Mouse (Mus musculus) heart, embryonic 14.5 days (tissue): ENCODE measurements at regions not wholly inside any gene's neighbourhood (a gene's known extent, or its start where the extent isn't known, plus 50 kb on each side); places are given as distances from the start of the nearest gene placed in this dataset.

Experiments
- ATAC-seq: fragments of 200-750 bp; cut with Nextera tagmentation; 2 replicates; pipeline ENCODE4 v1.8.0; 2017; ENCODE audit warnings: low read depth, moderate TSS enrichment; ENCODE audit not compliant: insufficient number of reproducible peaks, insufficient read depth, low FRiP score
- H3K27ac ChIP-seq, 2 experiments: fragments of 200-500 bp in 1 of 2; fragments of 300-500 bp in 1 of 2; sonication (generic) in 1 of 2; replicated peaks in 1 of 2; 2 replicates each; pipeline ENCODE4 v1.5.1; 2012 to 2014; ENCODE audit warnings: low read depth in 2 of 2, low read length in 2 of 2, control low read depth in 1 of 2, mild to moderate bottlenecking in 1 of 2, mixed read lengths in 1 of 2; ENCODE audit not compliant: control insufficient read depth in 1 of 2, insufficient read depth in 1 of 2
- H3K27me3 ChIP-seq: fragments of 300-500 bp; sonication (generic); 2 replicates; pipeline ENCODE4 v1.6.1; 2014; ENCODE audit warnings: mild to moderate bottlenecking, low read length, control low read depth; ENCODE audit not compliant: control insufficient read depth, insufficient read depth
- H3K36me3 ChIP-seq: fragments of 300-500 bp; sonication (generic); 2 replicates; pipeline ENCODE4 v1.6.1; 2014; ENCODE audit warnings: mild to moderate bottlenecking, control low read depth, low read length, mixed read lengths; ENCODE audit not compliant: control insufficient read depth, insufficient read depth
- H3K4me1 ChIP-seq, 2 experiments: fragments of 200-500 bp in 1 of 2; fragments of 300-500 bp in 1 of 2; sonication (generic) in 1 of 2; 2 replicates each; pipeline ENCODE4 v1.6.1; 2012 to 2014; ENCODE audit warnings: low read length in 2 of 2, control low read depth in 1 of 2, mixed read lengths in 1 of 2; ENCODE audit not compliant: control insufficient read depth in 2 of 2, insufficient read depth in 2 of 2
- H3K4me2 ChIP-seq: fragments of 300-500 bp; sonication (generic); 2 replicates; pipeline ENCODE4 v1.6.1; 2014; ENCODE audit warnings: mild to moderate bottlenecking, low read length
- H3K4me3 ChIP-seq, 2 experiments: fragments of 200-500 bp in 1 of 2; fragments of 300-500 bp in 1 of 2; sonication (generic) in 1 of 2; 2 replicates each; pipeline ENCODE4 v1.5.1; 2012 to 2014; ENCODE audit warnings: low read length in 2 of 2, mild to moderate bottlenecking in 2 of 2, control low read depth in 1 of 2, low read depth in 1 of 2, moderate library complexity in 1 of 2; ENCODE audit not compliant: control insufficient read depth in 1 of 2, insufficient read depth in 1 of 2
- H3K9ac ChIP-seq: fragments of 300-500 bp; sonication (generic); 2 replicates; pipeline ENCODE4 v1.6.1; 2014; ENCODE audit warnings: mild to moderate bottlenecking, low read length
- H3K9me3 ChIP-seq: fragments of 300-500 bp; sonication (generic); 2 replicates; pipeline ENCODE4 v1.6.1; 2016; ENCODE audit warnings: low read length, control low read depth; ENCODE audit not compliant: control insufficient read depth
- WGBS: fragments of 180-500 bp; shearing (Covaris S2); extraction: QIAGEN DNeasy Blood & Tissue Kit; methylation state at CpG from one replicate; pipeline ENCODE4 v1.1.7; 2014; 5-methylcytosine and 5-hydroxymethylcytosine counted together

DNA sequence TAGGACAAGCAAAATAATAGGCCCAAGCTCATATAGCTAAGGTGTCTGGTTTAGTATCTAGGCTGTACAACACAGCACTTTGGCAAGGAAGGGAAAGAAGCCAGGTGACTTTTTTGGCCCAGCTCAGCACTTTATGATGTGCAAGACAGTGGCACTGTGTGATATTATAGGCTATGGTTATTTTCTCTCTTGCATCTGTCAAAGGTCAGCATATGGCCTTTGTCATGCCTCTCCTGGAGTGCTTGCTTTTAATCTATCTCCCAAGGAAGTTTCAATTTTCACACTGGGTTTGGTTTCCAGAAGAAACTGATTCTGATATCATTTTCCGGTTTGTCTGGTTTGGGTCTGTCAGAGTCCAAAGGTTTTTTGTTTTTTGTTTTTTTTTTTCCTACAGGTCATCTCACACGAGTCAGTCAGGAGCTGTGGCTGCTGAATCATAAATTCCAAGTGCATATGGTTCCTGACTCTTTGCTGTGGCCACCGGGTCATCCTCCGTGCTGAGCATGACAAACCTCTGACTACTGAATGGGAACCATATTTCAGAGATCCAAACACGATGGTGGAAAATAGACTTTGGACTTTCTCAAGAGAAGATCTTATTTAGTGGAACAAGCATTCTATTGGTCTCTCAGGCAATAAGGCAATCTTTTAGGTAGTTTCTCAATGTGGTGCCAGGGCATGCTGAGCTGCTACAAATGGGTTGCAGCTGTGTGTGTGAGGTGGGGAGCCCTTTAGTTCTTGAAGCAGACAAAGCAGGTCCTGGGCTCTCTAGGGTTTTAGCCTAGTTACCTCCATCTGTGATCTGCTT is 269.3 kb downstream of the Ttc32 start:
- 53% methylated on average over 5 of the region's 5 CpGs for WGBS
- H3K27me3 ChIP-seq: no peaks in the 10 kb centered on the region
- H3K36me3 ChIP-seq: no peaks in the 10 kb centered on the region
- H3K4me1 ChIP-seq: no peaks in the 10 kb centered on the region; a peak in 1 of 4 replicates
- H3K9ac ChIP-seq: no peak overlapping the region
- H3K4me3 ChIP-seq: no peak overlapping the region
- H3K9me3 ChIP-seq: no peaks in the 10 kb centered on the region
- H3K4me2 ChIP-seq: no peak overlapping the region
- H3K27ac ChIP-seq: no peak overlapping the region
- no peak for ATAC-seq

DNA sequence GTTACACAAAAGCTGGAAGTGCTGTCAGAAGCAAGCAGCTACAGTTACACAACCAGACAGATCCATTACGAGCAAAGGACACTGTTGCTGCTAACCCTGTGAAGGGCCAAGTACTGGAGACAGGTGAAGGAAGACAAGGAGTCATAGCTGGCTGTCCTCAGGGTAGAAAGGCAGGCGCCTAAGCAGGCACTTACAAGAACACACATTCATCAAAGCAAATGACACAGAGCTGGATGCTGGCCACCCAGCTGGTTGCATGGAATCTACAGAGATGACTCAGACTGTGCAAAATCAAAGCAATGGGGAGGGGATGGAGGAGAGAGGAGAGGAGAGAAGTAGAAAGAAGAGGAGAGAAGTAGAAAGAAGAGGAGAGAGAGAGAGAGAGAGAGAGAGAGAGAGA is 265.8 kb upstream of the Osr1 start:
- 56% methylated on average over 2 of the region's 2 CpGs for WGBS
- Histone ChIP-seq H3K4me3 (no peak overlapping the region), H3K4me1 (no peaks in the 10 kb centered on the region; a peak in 1 of 4 replicates), H3K4me2 (no peak overlapping the region), H3K27ac (no peak overlapping the region), H3K9ac (no peak overlapping the region), H3K36me3 (no peaks in the 10 kb centered on the region), H3K27me3 (no peaks in the 10 kb centered on the region), H3K9me3 (no peaks in the 10 kb centered on the region)
- ATAC-seq: no peak

DNA sequence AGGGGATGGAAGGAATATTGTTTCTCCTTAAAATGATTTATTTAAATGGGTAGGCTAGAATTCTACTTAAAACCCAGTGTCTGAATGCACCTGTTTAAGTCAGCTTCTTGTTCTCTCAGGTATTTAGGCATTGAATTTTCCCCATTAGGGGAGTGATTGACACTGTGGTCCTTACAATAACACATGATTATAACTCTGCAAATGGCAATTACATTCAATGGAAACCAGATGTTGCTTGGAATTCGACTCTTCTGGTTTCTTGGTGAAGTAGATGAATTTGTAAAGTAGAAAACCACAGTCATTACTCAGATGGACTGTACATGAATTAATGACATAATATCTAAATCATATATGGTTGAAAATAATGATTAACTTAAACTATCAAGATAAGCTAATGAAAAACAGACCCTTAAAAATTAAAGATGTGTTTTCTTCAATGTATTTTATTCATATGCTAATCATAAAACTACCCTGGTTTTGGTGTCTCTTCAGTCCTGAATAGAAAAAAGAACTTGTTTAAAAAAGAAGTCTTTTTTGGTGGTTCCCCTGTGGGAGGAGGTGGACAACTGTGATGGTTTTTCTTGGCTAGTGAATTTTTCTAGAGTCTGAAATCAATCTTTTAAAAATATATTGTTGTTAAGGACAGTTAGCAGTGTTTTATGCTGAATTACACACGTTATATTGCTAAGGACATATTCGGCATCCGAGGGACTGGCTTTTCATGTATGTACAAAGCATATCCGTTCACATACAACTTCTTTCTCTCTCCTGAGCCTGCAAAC is 231.8 kb upstream of the Osr1 start:
- Histone ChIP-seq H3K4me3 (no peak overlapping the region), H3K36me3 (no peaks in the 10 kb centered on the region), H3K9ac (no peak overlapping the region), H3K4me2 (no peak overlapping the region), H3K27me3 (no peaks in the 10 kb centered on the region), H3K27ac (no peak overlapping the region), H3K9me3 (no peaks in the 10 kb centered on the region), H3K4me1 (0 out of 4 replicates have a peak, but pooled peaks cover 2% of the 10 kb centered on the region in 2 experiments)
- no peak for ATAC-seq
- 83% methylated on average over 5 of the region's 5 CpGs for WGBS

DNA sequence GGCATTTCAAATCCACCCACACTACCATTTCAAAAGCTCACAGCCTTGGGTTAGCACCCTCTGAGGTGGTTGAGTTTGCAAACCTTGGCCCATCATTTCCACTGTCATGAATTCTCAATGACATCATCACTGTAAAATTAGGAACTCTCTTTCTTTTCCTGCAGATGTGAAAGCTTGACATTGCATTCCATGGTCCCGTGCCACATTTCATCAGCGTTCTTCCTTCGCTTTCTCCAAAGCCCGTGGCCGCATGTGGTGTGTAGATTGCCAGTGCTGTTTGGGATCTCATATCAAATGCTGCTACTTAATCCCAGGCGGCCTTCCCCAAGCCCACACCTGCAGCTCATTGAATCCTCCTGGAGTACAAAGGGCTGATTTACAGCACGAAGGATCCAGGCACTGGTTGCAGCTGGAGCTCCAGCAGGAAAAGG is 231.1 kb upstream of the Osr1 start:
- Histone ChIP-seq H3K9ac (no peak overlapping the region), H3K4me1 (0 out of 4 replicates have a peak, but pooled peaks cover 2% of the 10 kb centered on the region in 2 experiments), H3K36me3 (no peaks in the 10 kb centered on the region), H3K9me3 (no peaks in the 10 kb centered on the region), H3K4me3 (no peak overlapping the region), H3K27me3 (no peaks in the 10 kb centered on the region), H3K4me2 (no peak overlapping the region), H3K27ac (no peak overlapping the region)
- ATAC-seq: no peak
- 60% methylated on average over 7 of the region's 7 CpGs for WGBS

DNA sequence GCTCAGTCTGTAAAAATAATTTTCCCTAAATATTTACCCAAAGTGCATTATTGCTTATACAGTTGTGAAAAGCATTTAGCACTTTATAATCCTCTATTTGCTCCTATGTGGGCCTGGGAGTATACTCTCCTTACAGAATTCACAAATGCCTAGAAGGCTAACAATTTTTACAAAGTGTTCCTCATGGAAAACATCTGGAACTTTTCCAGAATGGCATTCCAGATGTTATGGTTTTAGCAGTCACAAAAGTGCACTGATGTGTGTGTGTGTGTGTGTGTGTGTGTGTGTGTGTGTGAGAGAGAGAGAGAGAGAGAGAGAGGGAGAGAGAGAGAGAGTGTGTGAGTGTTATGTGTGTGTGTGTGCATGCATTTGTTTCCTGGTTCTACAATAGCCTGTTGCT is 229.1 kb upstream of the Osr1 start:
- H3K27me3 ChIP-seq: no peaks in the 10 kb centered on the region
- ATAC-seq: no peak
- no peak overlapping the region for H3K27ac ChIP-seq
- H3K36me3 ChIP-seq: no peaks in the 10 kb centered on the region
- H3K4me1 ChIP-seq: 0 out of 4 replicates have a peak, but pooled peaks cover 2% of the 10 kb centered on the region in 2 experiments
- no peak overlapping the region for H3K4me2 ChIP-seq
- no peaks in the 10 kb centered on the region for H3K9me3 ChIP-seq
- no peak overlapping the region for H3K9ac ChIP-seq
- no peak overlapping the region for H3K4me3 ChIP-seq

DNA sequence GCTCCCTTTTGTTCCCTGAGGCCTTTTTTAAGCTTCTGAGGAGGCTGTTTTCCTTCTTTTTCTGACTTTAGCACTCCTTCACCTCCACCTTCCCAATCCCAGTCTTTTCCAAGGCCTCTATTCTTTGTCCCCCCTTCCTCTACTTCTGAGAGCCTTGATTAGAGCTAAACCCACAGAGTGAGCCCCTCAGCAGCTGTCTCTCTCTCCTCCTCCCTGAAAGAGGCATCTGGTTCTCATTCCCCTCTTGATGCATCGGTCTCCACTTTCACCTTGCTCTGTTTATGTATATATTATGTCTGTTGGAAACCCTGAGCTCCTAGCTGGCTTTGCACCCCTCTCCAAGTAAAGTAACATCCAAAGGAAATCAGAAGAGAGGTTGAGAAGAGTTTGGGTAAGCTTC is 224.6 kb upstream of the Osr1 start:
- Histone ChIP-seq H3K27me3 (no peaks in the 10 kb centered on the region), H3K9ac (no peak overlapping the region), H3K4me1 (no peaks in the 10 kb centered on the region), H3K4me2 (no peak overlapping the region), H3K36me3 (no peaks in the 10 kb centered on the region), H3K27ac (no peak overlapping the region), H3K9me3 (no peaks in the 10 kb centered on the region), H3K4me3 (no peak overlapping the region)
- WGBS: 69% methylated on average over 1 of the region's 1 CpGs
- no peak for ATAC-seq

DNA sequence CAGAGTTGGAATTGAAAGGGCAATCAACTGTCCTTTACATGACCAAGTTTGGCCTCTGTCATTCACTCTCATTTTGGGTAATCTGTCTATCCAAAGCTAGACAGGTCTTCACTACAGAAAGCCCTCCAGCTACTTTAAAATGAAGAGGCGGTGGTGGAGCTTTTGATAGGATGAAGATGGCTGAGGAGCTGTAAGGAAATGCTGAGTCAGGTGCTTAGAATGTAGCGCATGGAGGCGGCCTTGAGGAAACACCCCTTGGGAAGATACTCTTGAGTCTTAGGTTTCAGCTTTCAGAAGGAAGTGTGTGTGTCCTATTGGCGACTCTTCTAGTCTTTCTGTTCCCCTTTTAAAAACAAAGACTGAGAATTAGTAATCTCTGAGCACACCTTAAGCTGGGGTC is 214.4 kb upstream of the Osr1 start:
- 72% methylated on average over 4 of the region's 4 CpGs for WGBS
- no peak overlapping the region for H3K9ac ChIP-seq
- ATAC-seq: no peak
- H3K4me2 ChIP-seq: no peak overlapping the region
- no peaks in the 10 kb centered on the region for H3K4me1 ChIP-seq
- H3K9me3 ChIP-seq: no peaks in the 10 kb centered on the region
- no peaks in the 10 kb centered on the region for H3K27me3 ChIP-seq
- no peak overlapping the region for H3K27ac ChIP-seq
- no peak overlapping the region for H3K4me3 ChIP-seq
- no peaks in the 10 kb centered on the region for H3K36me3 ChIP-seq
